7 mouse cellular contexts compared by ENCODE assay signal in genomic region chrX:134807833-134808754, GRCm38 (mm10). TPM values are rescaled to one million over a fixed set of nuclear protein-coding genes. Genes with fewer than 3 reads are reported as not detected.
A peak's percentile ranks its signal among the peaks of the same experiment; 100 is the strongest.
DNase-seq lines count a peak whose midpoint lies in the region; ATAC-seq and TF ChIP-seq lines count a peak whose summit lies in the region.

No protein-coding gene starts in this region.

- peak overlapping the region; percentile 61 for H3K4me2 ChIP-seq in forebrain, embryonic 13.5 days
- peak overlapping the region; percentile 56 for H3K4me2 ChIP-seq in hindbrain, embryonic 12.5 days (replicated peaks)

- no peaks in the 10 kb centered on the region for H3K27me3 ChIP-seq in forebrain, embryonic 13.5 days
- H3K27me3 ChIP-seq in hindbrain, embryonic 12.5 days = peaks cover 21% of the 10 kb centered on the region
- H3K27me3 ChIP-seq in megakaryocyte, embryonic 14.5 days (replicated peaks) = peaks cover 32% of the 10 kb centered on the region
- no peaks in the 10 kb centered on the region for H3K27me3 ChIP-seq in small intestine, adult 2 months (ENCODE audit: control insufficient read depth, insufficient read depth, low read length)

- no peaks in the 10 kb centered on the region for H3K4me1 ChIP-seq in bone marrow macrophage, adult 2 months (ENCODE audit: control insufficient read depth, insufficient read depth, low read length)
- H3K4me1 ChIP-seq in forebrain, embryonic 13.5 days = peaks cover 5% of the 10 kb centered on the region; the same call in 1 of the 2 replicates
- no peaks in the 10 kb centered on the region for H3K4me1 ChIP-seq in hindbrain, embryonic 12.5 days
- peaks cover 12% of the 10 kb centered on the region for H3K4me1 ChIP-seq in megakaryocyte, embryonic 14.5 days
- H3K4me1 ChIP-seq in small intestine, adult 2 months (ENCODE audit: control insufficient read depth, insufficient read depth, insufficient read length, low read length) = no peaks in the 10 kb centered on the region

- H3K4me3 ChIP-seq in bone marrow macrophage, adult 2 months (ENCODE audit: insufficient read depth, low read length) = peak overlapping the region; percentile 36
- H3K4me3 ChIP-seq in forebrain, embryonic 13.5 days = peak overlapping the region; percentile 62
- peak overlapping the region; percentile 59 for H3K4me3 ChIP-seq in hindbrain, embryonic 12.5 days
- H3K4me3 ChIP-seq in megakaryocyte, embryonic 14.5 days (replicated peaks) = peak overlapping the region; percentile 90
- peak overlapping the region; percentile 60 for H3K4me3 ChIP-seq in small intestine, adult 2 months (ENCODE audit: low read depth, low read length)

- TF ChIP-seq CTCF in bone marrow macrophage, adult 2 months (IDR thresholded peaks at IDR 0.05; ENCODE audit: low read depth, low read length) = no peak
- TF ChIP-seq CTCF in small intestine, adult 2 months (IDR thresholded peaks at IDR 0.05; ENCODE audit: extremely low read depth, insufficient read length, insufficient replicate concordance, low read depth, low read length) = no peak

- H3K36me3 ChIP-seq in forebrain, embryonic 13.5 days (ENCODE audit: poor library complexity, severe bottlenecking) = peaks cover 22% of the 10 kb centered on the region
- peaks cover 12% of the 10 kb centered on the region for H3K36me3 ChIP-seq in hindbrain, embryonic 12.5 days
- H3K36me3 ChIP-seq in megakaryocyte, embryonic 14.5 days (replicated peaks; ENCODE audit: low read length) = peaks cover 17% of the 10 kb centered on the region
- H3K36me3 ChIP-seq in small intestine, adult 2 months (ENCODE audit: control insufficient read depth, insufficient read depth, low read length) = no peaks in the 10 kb centered on the region

- H3K9me3 ChIP-seq in forebrain, embryonic 13.5 days (replicated peaks) = no peaks in the 10 kb centered on the region
- no peaks in the 10 kb centered on the region for H3K9me3 ChIP-seq in hindbrain, embryonic 12.5 days (replicated peaks)
- H3K9me3 ChIP-seq in megakaryocyte, embryonic 14.5 days = no peaks in the 10 kb centered on the region

- WGBS in forebrain, embryonic 13.5 days = 22% methylated on average over 28 of the region's 28 CpGs
- WGBS in hindbrain, embryonic 12.5 days = 19% methylated on average over 28 of the region's 28 CpGs
- WGBS in small intestine, adult 2 months = 15% methylated on average over 28 of the region's 28 CpGs

- peak overlapping the region; percentile 75 for H3K9ac ChIP-seq in forebrain, embryonic 13.5 days
- peak overlapping the region; percentile 72 for H3K9ac ChIP-seq in hindbrain, embryonic 12.5 days

- H3K27ac ChIP-seq in bone marrow macrophage, adult 2 months (ENCODE audit: insufficient read depth, low read depth, low read length) = no peak overlapping the region
- H3K27ac ChIP-seq in forebrain, embryonic 13.5 days = peak overlapping the region; percentile 74
- peak overlapping the region; percentile 88 for H3K27ac ChIP-seq in hindbrain, embryonic 12.5 days
- H3K27ac ChIP-seq in small intestine, adult 2 months (ENCODE audit: insufficient read depth, low read depth, low read length) = no peak overlapping the region

- DNase-seq in MN1 (ENCODE audit: low spot score) = peak; percentile 41
- DNase-seq in left cerebral cortex, adult 8-10 months (ENCODE audit: low spot score in 2 of 2) = peak; percentile 5 to 22

- ATAC-seq in forebrain, embryonic 13.5 days = peak; percentile 88
- peak; percentile 82 for ATAC-seq in hindbrain, embryonic 12.5 days (ENCODE audit: low FRiP score)

- no peak for TF ChIP-seq POLR2A in bone marrow macrophage, adult 2 months (IDR thresholded peaks at IDR 0.05; ENCODE audit: borderline replicate concordance, low read depth, low read length)
- no peak for TF ChIP-seq POLR2A in small intestine, adult 2 months (IDR thresholded peaks at IDR 0.05; ENCODE audit: low read depth, low read length)

RNA-seq across cellular contexts. Expression of gene Armcx2, which starts 0.9 kb away (rescaled TPM):
- polyA plus RNA-seq in bone marrow macrophage, adult 2 months (2012; ENCODE audit: insufficient read depth, insufficient read length, missing spikeins) = 0.63 and 0.64 TPM in 2 replicates
- 71.7 and 78.1 TPM in 2 replicates for polyA plus RNA-seq in forebrain, embryonic 13.5 days (2015; fragmentation: Nextera tagmentation; extraction: Ambion mirVana)
- 95.8 and 96.2 TPM in 2 replicates for polyA plus RNA-seq in hindbrain, embryonic 12.5 days (2016; fragmentation: Nextera tagmentation; extraction: Ambion mirVana)
- total RNA-seq in left cerebral cortex, adult 8-10 months (2022) = 10 to 100 TPM; 83.2 to 89.9 (median 85.7) TPM
- polyA plus RNA-seq in megakaryocyte, embryonic 14.5 days (2012; ENCODE audit: insufficient read depth, low replicate concordance) = 2.7 and 6.2 TPM in 2 replicates
- 2.6 and 2.7 TPM in 2 replicates for polyA plus RNA-seq in small intestine, adult 2 months (2012; rRNA removed)

RNA-seq across cellular contexts. Expression of gene Armcx3, which starts 51.7 kb away (rescaled TPM):
- 34.4 and 40.6 TPM in 2 replicates for polyA plus RNA-seq in bone marrow macrophage, adult 2 months (2012; ENCODE audit: insufficient read depth, insufficient read length, missing spikeins)
- 67.6 and 67.8 TPM in 2 replicates for polyA plus RNA-seq in forebrain, embryonic 13.5 days (2015; fragmentation: Nextera tagmentation; extraction: Ambion mirVana)
- 62.5 and 71.3 TPM in 2 replicates for polyA plus RNA-seq in hindbrain, embryonic 12.5 days (2016; fragmentation: Nextera tagmentation; extraction: Ambion mirVana)
- 10 to 100 TPM; 63.5 to 75.7 (median 70.6) TPM for total RNA-seq in left cerebral cortex, adult 8-10 months (2022)
- polyA plus RNA-seq in megakaryocyte, embryonic 14.5 days (2012; ENCODE audit: insufficient read depth, low replicate concordance) = 3.3 TPM in 1 of 2 replicates, not detected in the other
- 0.42 TPM in 2 replicates for polyA plus RNA-seq in small intestine, adult 2 months (2012; rRNA removed)

RNA-seq across cellular contexts. Expression of gene Armcx6, which starts 56.9 kb away (rescaled TPM):
- 1.3 and 1.9 TPM in 2 replicates for polyA plus RNA-seq in bone marrow macrophage, adult 2 months (2012; ENCODE audit: insufficient read depth, insufficient read length, missing spikeins)
- 24.7 and 26.7 TPM in 2 replicates for polyA plus RNA-seq in forebrain, embryonic 13.5 days (2015; fragmentation: Nextera tagmentation; extraction: Ambion mirVana)
- 29.8 and 31.9 TPM in 2 replicates for polyA plus RNA-seq in hindbrain, embryonic 12.5 days (2016; fragmentation: Nextera tagmentation; extraction: Ambion mirVana)
- 1 to 10 TPM; 5.8 to 9.2 (median 7.9) TPM for total RNA-seq in left cerebral cortex, adult 8-10 months (2022)
- 4.5 and 6.4 TPM in 2 replicates for polyA plus RNA-seq in megakaryocyte, embryonic 14.5 days (2012; ENCODE audit: insufficient read depth, low replicate concordance)
- polyA plus RNA-seq in small intestine, adult 2 months (2012; rRNA removed) = 0.24 and 0.36 TPM in 2 replicates

Comparison
In these comparisons a context has a peak if more than half of its experiments do, and no peak if none do; other contexts are left out.
1. H3K27ac ChIP-seq: peak in forebrain, embryonic 13.5 days (single experiment) and hindbrain, embryonic 12.5 days (single experiment); none in bone marrow macrophage, adult 2 months (single experiment) and small intestine, adult 2 months (single experiment).
2. H3K4me3 ChIP-seq: peak in every context shown above with its lines; median percentile 90 in megakaryocyte, embryonic 14.5 days; 62 in forebrain, embryonic 13.5 days; 60 in small intestine, adult 2 months; 59 in hindbrain, embryonic 12.5 days; 36 in bone marrow macrophage, adult 2 months.
3. RNA of gene Armcx2, which starts 0.9 kb away (polyA plus RNA-seq): 95.8 to 96.2 TPM in hindbrain, embryonic 12.5 days and 71.7 to 78.1 TPM in forebrain, embryonic 13.5 days; 2.7 to 6.2 TPM in megakaryocyte, embryonic 14.5 days, 2.6 to 2.7 TPM in small intestine, adult 2 months and 0.63 to 0.64 TPM in bone marrow macrophage, adult 2 months; every median in the first group is over 10 times any median in the second.